Mouse (Mus musculus) heart, embryonic 11.5 days (tissue): ENCODE results near the gene Dysf. TPM values are rescaled to one million over a fixed set of nuclear protein-coding genes. Genes with fewer than 3 reads are reported as not detected.
A peak's percentile ranks its signal among the peaks of the same experiment; 100 is the strongest.

Experiments used
- ATAC-seq: fragments of 200-750 bp; cut with Nextera tagmentation; replicated peaks from 2 replicates; pipeline ENCODE4 v1.8.0; 2017; ENCODE audit warnings: moderate library complexity; ENCODE audit not compliant: insufficient number of reproducible peaks, low FRiP score, low TSS enrichment
- H3K27ac ChIP-seq: fragments of 300-500 bp; sonication (generic); 2 replicates; pipeline ENCODE4 v1.5.1; 2014; ENCODE audit warnings: mild to moderate bottlenecking, low read depth, low read length
- H3K27me3 ChIP-seq: fragments of 300-500 bp; sonication (generic); 2 replicates; pipeline ENCODE4 v1.6.1; 2014; ENCODE audit warnings: mild to moderate bottlenecking, low read length, mixed read lengths; ENCODE audit not compliant: control insufficient read depth, insufficient read depth
- H3K36me3 ChIP-seq: fragments of 300-500 bp; sonication (generic); 2 replicates; pipeline ENCODE4 v1.6.1; 2014; ENCODE audit warnings: mild to moderate bottlenecking, low read length, moderate library complexity, mixed read lengths; ENCODE audit not compliant: control insufficient read depth, insufficient read depth
- H3K4me1 ChIP-seq: fragments of 300-500 bp; sonication (generic); 2 replicates; pipeline ENCODE4 v1.6.1; 2014; ENCODE audit warnings: low read length; ENCODE audit not compliant: control insufficient read depth, insufficient read depth
- H3K4me2 ChIP-seq: fragments of 300-500 bp; sonication (generic); 2 replicates; pipeline ENCODE4 v1.6.1; 2014; ENCODE audit warnings: mild to moderate bottlenecking, moderate library complexity
- H3K4me3 ChIP-seq: fragments of 300-500 bp; sonication (generic); 2 replicates; pipeline ENCODE4 v1.5.1; 2014; ENCODE audit warnings: low read depth, low read length
- H3K9ac ChIP-seq: fragments of 300-500 bp; sonication (generic); 2 replicates; pipeline ENCODE4 v1.6.1; 2014; ENCODE audit warnings: mild to moderate bottlenecking, low read depth, low read length, moderate library complexity
- H3K9me3 ChIP-seq: fragments of 300-500 bp; sonication (generic); replicated peaks from 2 replicates; pipeline ENCODE4 v1.6.1; 2016; ENCODE audit warnings: low read length; ENCODE audit not compliant: control insufficient read depth
- WGBS: fragments of 180-500 bp; shearing (Covaris S2); extraction: QIAGEN DNeasy Blood & Tissue Kit; methylation state at CpG from one replicate; pipeline ENCODE4 v1.1.7; 2014; ENCODE audit not compliant: insufficient replicate concordance; 5-methylcytosine and 5-hydroxymethylcytosine counted together
- polyA plus RNA-seq: library from polyadenylated mRNA; unstranded; fragments of >200 nt; fragmentation: Nextera tagmentation; extraction: Ambion mirVana; gene quantifications from 2 replicates; pipeline ENCODE4 v1.2.1, GENCODE M21; 2014

Gene Dysf
- polyA plus RNA-seq, 1 experiment from 2014 or later: 11.6 TPM

DNA sequence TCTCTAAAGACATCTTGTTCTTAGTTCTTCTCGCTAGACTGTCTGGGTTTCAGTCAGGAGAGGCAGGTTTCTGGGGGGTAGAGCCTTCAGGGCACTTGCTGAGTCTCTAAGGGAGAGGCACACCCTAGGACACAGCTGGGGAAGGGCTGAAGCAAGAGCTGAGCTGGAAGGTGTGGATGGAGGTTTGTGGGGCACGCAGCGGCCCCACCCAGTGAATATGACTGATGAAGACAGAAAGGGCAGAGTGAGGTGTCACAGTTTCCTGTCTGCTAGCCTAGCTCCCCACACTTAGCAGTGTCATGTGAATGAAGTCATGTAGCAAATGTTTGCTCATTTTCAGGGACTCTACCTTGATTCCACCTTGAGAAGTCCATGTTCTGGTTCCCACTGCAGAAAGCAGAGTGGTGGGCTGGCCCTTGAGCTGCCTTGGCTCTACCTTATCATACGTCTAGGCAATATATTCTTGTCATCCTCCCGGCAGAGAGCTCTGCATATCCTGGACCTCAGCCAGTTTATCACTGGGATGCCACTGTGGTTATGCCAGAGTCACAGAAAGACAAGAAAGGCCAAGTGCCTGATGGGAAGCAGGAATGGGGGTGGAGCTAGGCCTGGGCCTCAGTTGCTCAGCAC, 170.5 kb downstream of the Dysf start:
- no peak for ATAC-seq
- Histone ChIP-seq H3K9ac (no peak overlapping the region), H3K4me2 (no peak overlapping the region), H3K36me3 (no peaks in the 10 kb centered on the region), H3K4me3 (no peak overlapping the region), H3K27me3 (no peaks in the 10 kb centered on the region), H3K4me1 (peaks cover 8% of the 10 kb centered on the region; the same call in 1 of the 2 replicates), H3K9me3 (no peaks in the 10 kb centered on the region), H3K27ac (no peak overlapping the region)
- WGBS: 65% methylated on average over 5 of the region's 5 CpGs

DNA sequence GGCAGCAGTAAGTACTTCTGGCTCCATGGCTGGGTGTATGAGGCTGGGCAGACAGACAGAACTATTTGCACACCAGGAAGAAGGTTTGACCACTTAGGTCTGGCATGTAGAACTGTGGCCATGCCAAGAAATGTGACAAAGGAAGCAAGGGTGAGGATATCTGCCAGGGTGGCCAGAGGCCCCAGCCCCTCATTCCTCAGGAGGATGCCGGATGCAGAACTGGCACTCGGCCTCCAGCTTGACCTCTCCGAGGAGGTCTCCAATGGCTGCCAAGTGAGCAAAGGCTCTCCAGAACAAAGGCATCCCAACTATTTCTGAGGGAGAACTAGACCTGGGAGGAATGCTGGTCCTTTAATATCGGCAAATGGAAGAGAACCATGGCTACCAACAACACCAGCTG, 173.1 kb downstream of the Dysf start:
- no peaks in the 10 kb centered on the region for H3K9me3 ChIP-seq
- H3K27ac ChIP-seq: peak overlapping the region; percentile 42; the same call in 1 of the 2 replicates
- H3K36me3 ChIP-seq: no peaks in the 10 kb centered on the region
- no peak overlapping the region for H3K4me2 ChIP-seq
- peaks cover 8% of the 10 kb centered on the region for H3K4me1 ChIP-seq
- H3K27me3 ChIP-seq: no peaks in the 10 kb centered on the region
- whole genome bisulfite sequencing: 34% methylated on average over 4 of the region's 4 CpGs
- no peak overlapping the region for H3K4me3 ChIP-seq
- H3K9ac ChIP-seq: no peak overlapping the region
- no peak for ATAC-seq

DNA sequence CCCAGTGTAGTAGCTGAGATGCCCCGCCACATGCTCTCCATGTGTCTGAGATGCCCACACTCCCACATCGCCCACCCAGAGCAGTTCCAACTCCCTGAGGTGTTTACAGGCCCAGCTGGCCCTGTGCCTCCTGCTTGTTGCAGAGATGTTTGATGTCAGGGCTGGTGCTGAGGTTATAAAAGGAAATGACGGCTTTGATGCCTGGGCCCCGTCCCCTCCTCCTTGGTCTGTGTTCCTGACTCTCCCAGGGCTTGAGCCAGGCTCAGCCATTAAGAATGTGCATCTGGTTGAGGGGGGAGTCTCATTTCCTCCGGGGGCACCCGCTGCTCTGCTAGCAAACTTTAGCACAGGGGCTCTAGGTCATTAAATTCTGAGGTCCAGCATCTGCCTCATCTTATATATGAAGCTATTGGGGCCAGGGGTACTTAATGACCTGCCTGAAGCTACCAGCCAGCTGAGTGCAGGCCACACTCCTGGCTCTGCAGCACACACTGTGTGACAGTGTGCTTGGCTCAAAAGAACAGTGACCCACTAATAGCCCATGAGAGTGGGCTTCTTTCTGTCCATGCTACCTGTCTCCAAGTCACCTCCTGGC, 183.4 kb downstream of the Dysf start:
- 66% methylated on average over 6 of the region's 6 CpGs for WGBS
- ATAC-seq: no peak
- H3K36me3 ChIP-seq: peaks cover 13% of the 10 kb centered on the region
- H3K27me3 ChIP-seq: no peaks in the 10 kb centered on the region
- H3K4me3 ChIP-seq: no peak overlapping the region
- no peaks in the 10 kb centered on the region for H3K9me3 ChIP-seq
- no peaks in the 10 kb centered on the region for H3K4me1 ChIP-seq
- no peak overlapping the region for H3K9ac ChIP-seq
- H3K27ac ChIP-seq: no peak overlapping the region
- no peak overlapping the region for H3K4me2 ChIP-seq

DNA sequence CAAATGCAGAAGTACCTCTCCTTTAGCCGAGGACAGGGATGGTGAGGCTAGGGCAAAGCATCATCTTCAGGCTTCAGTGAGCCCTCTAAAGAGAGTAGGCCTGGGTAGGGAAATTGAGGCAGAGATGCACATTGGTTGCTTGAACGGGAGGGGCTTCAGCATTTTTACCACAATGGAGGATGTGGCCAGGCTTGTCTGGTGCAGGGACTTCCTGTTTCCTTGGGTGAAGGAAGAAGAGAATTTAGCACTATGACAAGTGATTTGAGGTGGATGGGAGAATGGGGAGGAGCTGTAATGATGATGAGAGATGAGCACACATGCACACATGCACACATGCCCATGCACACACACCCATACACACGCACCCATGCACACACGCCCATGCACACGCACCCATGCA, 188.1 kb downstream of the Dysf start:
- Histone ChIP-seq H3K9ac (no peak overlapping the region), H3K4me3 (no peak overlapping the region), H3K4me2 (no peak overlapping the region), H3K36me3 (peaks cover 5% of the 10 kb centered on the region), H3K9me3 (no peaks in the 10 kb centered on the region), H3K27me3 (no peaks in the 10 kb centered on the region), H3K27ac (no peak overlapping the region), H3K4me1 (no peaks in the 10 kb centered on the region)
- WGBS: 91% methylated on average over 5 of the region's 5 CpGs
- ATAC-seq: no peak

DNA sequence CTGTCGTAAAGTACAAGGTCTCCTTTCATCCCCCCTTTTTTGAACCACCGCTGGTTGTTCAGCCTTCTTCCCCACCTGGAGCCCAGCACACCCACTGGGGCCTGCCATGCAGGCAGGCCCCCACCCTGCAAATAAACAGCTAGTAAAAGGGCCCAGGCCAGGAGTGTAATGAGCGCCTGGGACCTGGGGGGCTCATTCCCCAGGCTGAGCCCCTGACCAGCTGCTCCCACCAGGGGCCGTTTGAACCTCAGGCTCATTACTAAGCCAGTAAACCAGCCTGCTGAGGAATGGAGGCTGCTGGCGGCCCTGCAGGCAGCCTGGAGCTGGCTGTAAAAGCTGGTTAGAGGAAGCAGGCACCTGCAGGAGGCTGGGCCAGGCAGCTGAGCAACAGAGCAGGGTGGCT, 189.4 kb downstream of the Dysf start:
- Histone ChIP-seq H3K4me3 (no peak overlapping the region), H3K36me3 (peaks cover 5% of the 10 kb centered on the region), H3K27ac (no peak overlapping the region), H3K4me1 (no peaks in the 10 kb centered on the region), H3K9ac (no peak overlapping the region), H3K9me3 (no peaks in the 10 kb centered on the region), H3K4me2 (no peak overlapping the region), H3K27me3 (no peaks in the 10 kb centered on the region)
- no peak for ATAC-seq
- 48% methylated on average over 5 of the region's 5 CpGs for WGBS

DNA sequence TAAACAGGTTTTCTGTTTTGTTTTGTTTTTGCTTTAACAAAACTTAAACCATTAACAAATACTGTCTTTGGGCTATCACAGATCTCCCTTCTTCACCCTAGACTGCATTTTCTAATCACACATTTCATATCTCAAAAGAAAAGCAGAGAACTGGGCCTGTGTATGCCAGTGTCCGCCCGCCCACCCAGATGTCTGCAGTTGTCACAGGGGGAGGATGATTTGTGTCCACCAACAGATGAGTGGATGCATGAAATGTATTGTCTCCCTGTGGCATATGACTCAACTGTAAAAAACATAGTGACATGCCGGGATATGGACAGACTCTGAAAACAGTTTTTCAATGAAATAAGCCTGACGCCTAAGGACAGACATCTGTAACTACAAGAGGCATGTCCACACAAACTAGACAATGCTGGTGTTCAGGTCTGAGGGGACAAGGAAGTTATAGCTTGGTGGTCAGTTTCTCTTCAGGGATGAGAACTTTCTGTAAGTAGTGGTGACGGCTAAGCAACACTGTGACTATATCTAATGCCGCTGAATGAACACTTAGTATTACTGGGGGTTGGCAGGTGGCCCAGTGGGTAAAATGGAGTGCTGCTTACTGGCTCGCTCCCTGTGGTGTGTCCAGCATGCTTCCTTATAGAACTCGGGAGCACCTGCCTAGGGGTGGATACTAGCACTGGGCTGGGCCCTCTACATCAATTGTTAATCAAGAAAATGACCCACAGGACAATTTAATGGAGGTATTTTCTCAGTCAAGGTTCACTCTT, 193.5 kb downstream of the Dysf start:
- 84% methylated on average over 8 of the region's 8 CpGs for WGBS
- H3K36me3 ChIP-seq: peaks cover 2% of the 10 kb centered on the region; the same call in 1 of the 2 replicates
- no peak overlapping the region for H3K4me3 ChIP-seq
- ATAC-seq: no peak
- no peaks in the 10 kb centered on the region for H3K4me1 ChIP-seq
- H3K27ac ChIP-seq: no peak overlapping the region
- no peaks in the 10 kb centered on the region for H3K27me3 ChIP-seq
- no peaks in the 10 kb centered on the region for H3K9me3 ChIP-seq
- no peak overlapping the region for H3K9ac ChIP-seq
- no peak overlapping the region for H3K4me2 ChIP-seq

DNA sequence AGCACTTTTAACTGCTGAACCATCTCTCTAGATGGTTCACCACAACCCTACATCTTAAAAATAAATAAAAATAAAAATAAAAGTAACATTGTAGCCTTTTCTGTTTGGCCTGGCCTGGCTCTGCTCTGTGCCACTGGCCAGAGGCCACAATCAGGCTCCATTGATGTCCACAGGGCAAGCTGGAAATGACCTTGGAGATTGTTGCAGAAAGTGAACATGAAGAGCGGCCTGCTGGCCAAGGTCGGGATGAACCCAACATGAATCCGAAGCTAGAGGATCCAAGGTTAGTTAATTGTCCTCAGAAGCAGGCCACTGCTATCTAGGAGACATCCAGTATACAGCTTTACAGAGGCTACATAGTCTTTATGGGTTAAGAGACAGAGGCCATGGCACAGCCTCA, 197.2 kb downstream of the Dysf start:
- Histone ChIP-seq H3K27ac (no peak overlapping the region), H3K9me3 (no peaks in the 10 kb centered on the region), H3K4me1 (no peaks in the 10 kb centered on the region), H3K4me2 (no peak overlapping the region), H3K4me3 (no peak overlapping the region), H3K27me3 (no peaks in the 10 kb centered on the region), H3K9ac (no peak overlapping the region), H3K36me3 (peaks cover 3% of the 10 kb centered on the region; the same call in 1 of the 2 replicates)
- 90% methylated on average over 3 of the region's 3 CpGs for WGBS
- ATAC-seq: no peak

DNA sequence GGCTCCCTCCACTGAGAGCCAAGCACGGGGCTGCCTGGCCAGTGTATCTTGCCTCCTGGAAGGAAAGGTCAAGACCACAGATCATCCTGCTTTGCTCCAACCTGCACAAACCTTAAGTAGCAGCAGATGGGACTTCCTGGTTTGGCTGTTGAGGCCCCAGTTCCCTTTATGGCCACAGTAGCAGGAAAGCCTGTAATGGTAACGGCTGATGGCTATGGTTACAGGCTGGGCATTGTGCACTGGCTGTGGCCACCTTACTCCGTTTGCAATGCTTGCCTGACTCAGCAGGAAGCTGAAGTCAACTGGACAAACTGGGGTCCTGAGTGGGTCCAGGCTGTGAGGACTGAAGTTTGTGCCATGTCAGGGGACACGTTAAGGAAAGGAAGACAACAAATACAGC, 200.2 kb downstream of the Dysf start:
- WGBS: 80% methylated on average over 4 of the region's 4 CpGs

More for the DNA sequence above, 200.2 kb downstream of the Dysf start:
- Histone ChIP-seq H3K4me3 (no peak overlapping the region), H3K9ac (no peak overlapping the region), H3K36me3 (peaks cover 3% of the 10 kb centered on the region; the same call in 1 of the 2 replicates), H3K4me1 (no peaks in the 10 kb centered on the region), H3K9me3 (no peaks in the 10 kb centered on the region), H3K27me3 (no peaks in the 10 kb centered on the region), H3K4me2 (no peak overlapping the region), H3K27ac (no peak overlapping the region)
- no peak for ATAC-seq
